Mouse (Mus musculus) MEL (cell line): Measurements from ENCODE around the gene Siglece.

ENCODE experiments used
- CTCF ChIP-seq, 3 experiments: IDR thresholded peaks in 2 of 3; conservative IDR thresholded peaks in 1 of 3; 2 replicates each; pipeline ENCODE4 v1.5.1; 2011 to 2012; ENCODE audit warnings: low read length in 3 of 3, low read depth in 2 of 3, mild to moderate bottlenecking in 2 of 3, improper control_type of control experiment in 1 of 3, inconsistent platforms in 1 of 3, mixed read lengths in 1 of 3, moderate library complexity in 1 of 3; ENCODE audit not compliant: control insufficient read depth in 1 of 3, insufficient read depth in 1 of 3, poor library complexity in 1 of 3, severe bottlenecking in 1 of 3
- JUND ChIP-seq: IDR thresholded peaks from 2 replicates; pipeline ENCODE4 v1.6.1; 2011; ENCODE audit warnings: low read depth, mild to moderate bottlenecking, improper control_type of control experiment, low read length
- MAX ChIP-seq: IDR thresholded peaks from 2 replicates; pipeline ENCODE4 v1.6.1; 2011; ENCODE audit warnings: low read length, improper control_type of control experiment
- RAD21 ChIP-seq: IDR thresholded peaks from 2 replicates; pipeline ENCODE4 v1.6.1; 2011; ENCODE audit warnings: mild to moderate bottlenecking, low read depth, low read length, improper control_type of control experiment
- SIN3A ChIP-seq: IDR thresholded peaks from 2 replicates; pipeline ENCODE4 v1.6.1; 2012; ENCODE audit warnings: low read length, improper control_type of control experiment, inconsistent platforms
- TBP ChIP-seq: IDR thresholded peaks from 2 replicates; pipeline ENCODE4 v1.8.0; 2011; ENCODE audit warnings: low read depth, low read length, improper control_type of control experiment
- ZC3H11A ChIP-seq: IDR thresholded peaks from 2 replicates; pipeline ENCODE4 v1.6.1; 2012; ENCODE audit warnings: low read depth, mild to moderate bottlenecking, inconsistent platforms, low read length, improper control_type of control experiment

GRCm38 (mm10) chr7:43662804-43663203 is 2.8 kb upstream of the Siglece start:
- TF ChIP-seq TBP (no peak), RAD21 (no peak), SIN3A (no peak), CTCF (IDR thresholded peaks at IDR 0.05 in 2 of 3, conservative IDR thresholded peaks at IDR 0.05 in 1 of 3; ENCODE audit: control insufficient read depth in 1 of 3, insufficient read depth in 1 of 3, low read depth in 2 of 3, low read length in 3 of 3, poor library complexity in 1 of 3, severe bottlenecking in 1 of 3) (no peak), JUND (no peak), MAX (no peak), ZC3H11A (no peak)
